Mouse (Mus musculus): Measurements from ENCODE around the gene Spindoc.

Gene Spindoc

GRCm38 (mm10) chr19:7334049-7334448, 48.7 kb downstream of the Spindoc start:
- no peak for DNase-seq

DNA sequence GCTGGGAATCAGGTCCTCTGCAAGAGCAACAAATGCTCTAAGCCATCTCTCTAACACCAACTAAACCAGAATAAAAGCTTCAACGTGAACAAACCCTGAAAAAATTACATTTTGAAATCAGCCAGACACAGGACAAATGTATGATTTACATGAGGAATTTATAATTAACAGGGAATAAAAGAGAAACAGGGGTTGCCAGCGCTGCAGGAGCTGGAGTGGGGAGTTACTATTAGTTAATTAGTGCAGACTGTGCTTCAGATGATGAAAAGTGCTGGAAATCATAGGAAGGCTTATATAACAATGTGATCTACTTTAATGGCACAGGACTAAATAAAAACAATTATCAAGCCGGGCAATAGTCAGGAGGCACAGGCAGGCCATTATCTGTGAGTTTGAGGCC, 61.4 kb downstream of the Spindoc start:
- no peak for DNase-seq

DNA sequence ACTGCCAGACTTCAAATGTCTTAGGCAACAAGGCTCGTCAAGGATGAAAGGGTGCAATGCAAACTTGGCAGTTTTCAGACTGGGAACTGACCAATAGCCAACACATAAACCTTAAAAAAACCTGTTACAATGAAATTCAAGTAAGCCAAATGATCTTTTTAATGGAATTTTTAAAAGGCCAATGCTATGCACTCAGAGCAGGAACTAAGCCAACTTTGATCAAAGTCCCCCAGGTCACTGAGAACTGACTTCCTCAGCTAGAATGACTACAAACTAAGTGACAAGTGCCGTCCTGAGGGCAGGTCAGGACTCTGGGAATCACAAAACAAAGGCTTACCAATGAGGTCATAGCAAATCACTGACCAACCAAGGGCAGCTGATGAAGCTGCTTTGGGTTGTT, 62.6 kb downstream of the Spindoc start:
- DNase-seq = no peak

DNA sequence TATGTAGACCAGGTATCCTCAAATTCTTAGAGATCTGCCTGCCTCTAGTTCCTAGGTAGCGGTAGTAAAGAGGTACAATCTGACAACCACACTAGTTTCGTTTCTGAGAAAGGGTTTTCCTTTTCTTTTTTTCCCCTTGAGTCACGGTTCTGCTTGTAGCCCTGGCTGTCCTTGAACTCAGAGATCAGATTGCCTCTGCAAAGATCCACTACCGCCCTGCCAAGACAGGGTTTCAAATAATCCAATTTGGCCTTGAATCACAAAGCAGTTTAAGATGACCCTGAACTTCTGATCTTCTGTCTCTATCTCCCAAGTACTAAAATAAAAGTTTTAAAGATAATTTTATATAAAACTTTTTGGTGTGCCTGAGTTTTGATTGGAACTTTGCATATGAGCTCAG, 65.1 kb downstream of the Spindoc start:
- DNase-seq = no peak

DNA sequence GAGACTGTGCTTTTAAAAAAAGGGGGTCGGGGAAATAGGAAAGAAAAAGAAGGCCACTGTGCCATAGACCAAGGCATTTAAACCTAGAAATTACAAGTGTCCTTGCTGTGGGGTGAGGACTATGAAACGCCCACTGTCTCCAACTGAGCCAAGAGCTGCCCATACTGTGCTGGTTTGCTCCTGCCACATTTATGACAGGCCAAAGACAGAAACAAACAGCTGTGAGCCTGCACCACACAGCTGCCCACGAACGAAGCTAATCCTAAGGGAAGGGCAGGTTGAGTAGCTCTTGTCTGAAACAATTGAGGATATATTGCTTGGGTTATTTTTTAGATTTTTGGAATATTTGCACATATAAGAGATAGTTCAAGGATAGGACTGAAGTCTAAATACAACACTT, 66.0 kb downstream of the Spindoc start:
- no peak for DNase-seq

DNA sequence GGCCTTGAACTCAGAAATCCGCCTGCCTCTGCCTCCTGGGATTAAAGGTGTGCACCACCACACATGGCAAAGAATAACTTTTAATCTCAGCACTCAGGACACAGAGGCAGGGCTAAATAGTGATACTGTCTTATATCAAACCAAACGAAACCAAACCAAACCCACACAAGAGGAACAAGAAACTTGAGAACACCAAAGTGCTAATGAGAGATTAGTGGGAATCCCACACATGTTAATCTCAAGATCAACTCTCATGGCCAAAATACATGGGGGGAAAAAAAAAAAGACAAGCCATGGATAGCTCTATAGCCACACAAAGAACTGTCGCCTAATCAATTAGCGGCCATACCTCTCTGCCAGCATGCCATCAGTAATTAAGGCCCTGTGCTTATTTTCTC, 67.2 kb downstream of the Spindoc start:
- no peak for DNase-seq

DNA sequence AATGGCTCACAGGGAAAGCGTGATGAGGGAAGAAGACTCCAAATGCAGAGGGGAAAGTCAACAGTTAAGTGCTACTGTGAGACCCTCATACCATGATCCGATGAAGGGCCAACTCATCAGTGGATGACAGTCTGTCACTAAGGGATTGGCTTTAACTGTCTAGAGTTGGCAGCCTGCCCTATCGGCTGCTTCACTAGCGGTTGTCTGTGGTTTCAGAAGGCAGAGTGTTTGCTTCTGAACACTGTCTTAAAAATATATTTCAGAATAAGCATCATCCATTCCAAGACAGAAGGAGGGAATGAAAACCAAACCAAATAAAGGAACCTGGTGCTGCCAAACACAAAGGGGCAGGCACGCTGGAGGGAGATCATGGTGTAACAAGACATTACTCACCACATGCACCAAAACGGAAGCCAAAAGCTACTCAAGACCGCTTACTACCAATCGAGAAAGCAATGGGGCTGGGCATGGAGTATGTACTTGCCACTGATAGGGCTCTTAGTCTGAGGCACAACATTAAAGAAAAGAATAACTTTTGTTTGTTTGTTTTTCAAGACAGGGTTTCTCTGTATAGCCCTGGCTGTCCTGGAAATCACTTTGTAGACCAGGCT, 67.7 kb downstream of the Spindoc start:
- DNase-seq = peak; percentile 86 to 88

DNA sequence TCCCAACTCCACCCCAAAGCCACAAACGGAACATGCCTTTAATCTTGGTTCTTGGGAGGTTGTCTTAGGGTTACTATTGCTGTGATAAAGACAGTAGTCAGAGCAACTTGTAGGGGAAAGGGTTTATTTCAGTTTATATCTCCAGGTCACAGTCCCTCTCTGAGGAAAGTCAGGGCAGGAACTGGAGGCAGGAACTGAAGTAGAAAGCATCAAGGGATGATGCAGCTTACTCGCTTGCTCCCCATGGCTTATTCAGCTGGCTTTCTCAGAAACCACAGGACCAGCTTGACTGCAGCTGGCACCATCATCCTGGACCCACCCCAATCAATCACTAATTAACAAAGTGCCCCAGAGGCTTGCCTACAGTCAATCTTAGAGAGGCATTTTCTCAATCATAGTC, 69.1 kb downstream of the Spindoc start:
- no peak for DNase-seq

- peak; percentile 84 to 87 for DNase-seq
Observed at GRCm38 (mm10) chr19:7311306-7311705, 71.5 kb downstream of the Spindoc start.

DNA sequence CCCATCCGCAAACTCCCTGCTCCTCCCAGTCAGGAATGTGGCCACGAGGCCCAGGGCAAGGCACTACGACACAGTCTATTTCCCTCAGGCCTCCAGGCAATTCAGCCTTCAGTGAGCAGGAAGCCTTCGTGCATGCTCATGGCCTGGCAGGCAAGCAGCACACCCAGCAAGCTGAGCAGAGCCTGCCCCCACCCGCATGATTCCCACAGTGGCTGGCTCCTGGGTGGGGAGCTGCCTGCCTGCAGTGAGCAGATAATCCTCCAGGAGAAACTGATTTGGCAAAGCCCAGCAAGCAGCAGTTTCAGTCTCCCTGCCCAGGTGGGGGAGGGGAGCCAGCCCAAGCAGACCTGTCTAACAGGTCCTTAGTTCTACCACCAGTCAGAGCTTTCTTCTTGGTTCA, 72.1 kb downstream of the Spindoc start:
- peak; percentile 78 to 82 for DNase-seq

DNA sequence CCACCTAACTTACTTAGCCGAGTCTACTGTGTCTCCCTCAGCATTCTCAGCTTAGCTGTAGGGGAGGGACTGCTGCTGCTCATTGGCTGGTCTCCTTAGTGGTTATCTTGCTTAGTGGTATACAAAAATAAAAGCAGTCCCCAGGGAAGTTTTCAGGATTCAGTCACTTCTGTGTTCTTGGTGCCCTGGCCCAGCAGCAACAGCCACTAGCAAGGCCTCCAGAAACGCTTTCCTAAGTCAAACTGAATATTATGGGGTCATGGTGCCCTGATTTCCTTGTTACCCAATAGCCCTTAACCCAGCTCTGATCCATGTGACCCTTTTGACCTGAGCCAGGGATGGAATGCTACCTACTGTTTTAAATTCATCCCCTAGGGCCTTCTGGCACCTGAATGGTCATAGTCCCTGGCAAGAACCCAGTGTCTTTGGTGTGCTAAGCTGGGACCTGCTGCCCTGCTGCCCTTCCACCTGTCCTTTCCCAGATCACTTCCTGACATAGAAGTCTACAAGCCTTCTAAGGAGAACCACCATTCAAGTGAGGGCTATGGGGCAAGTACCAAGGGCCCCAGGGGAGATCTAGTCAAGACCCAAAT, 73.0 kb downstream of the Spindoc start:
- DNase-seq = peak; percentile 50 to 57

DNA sequence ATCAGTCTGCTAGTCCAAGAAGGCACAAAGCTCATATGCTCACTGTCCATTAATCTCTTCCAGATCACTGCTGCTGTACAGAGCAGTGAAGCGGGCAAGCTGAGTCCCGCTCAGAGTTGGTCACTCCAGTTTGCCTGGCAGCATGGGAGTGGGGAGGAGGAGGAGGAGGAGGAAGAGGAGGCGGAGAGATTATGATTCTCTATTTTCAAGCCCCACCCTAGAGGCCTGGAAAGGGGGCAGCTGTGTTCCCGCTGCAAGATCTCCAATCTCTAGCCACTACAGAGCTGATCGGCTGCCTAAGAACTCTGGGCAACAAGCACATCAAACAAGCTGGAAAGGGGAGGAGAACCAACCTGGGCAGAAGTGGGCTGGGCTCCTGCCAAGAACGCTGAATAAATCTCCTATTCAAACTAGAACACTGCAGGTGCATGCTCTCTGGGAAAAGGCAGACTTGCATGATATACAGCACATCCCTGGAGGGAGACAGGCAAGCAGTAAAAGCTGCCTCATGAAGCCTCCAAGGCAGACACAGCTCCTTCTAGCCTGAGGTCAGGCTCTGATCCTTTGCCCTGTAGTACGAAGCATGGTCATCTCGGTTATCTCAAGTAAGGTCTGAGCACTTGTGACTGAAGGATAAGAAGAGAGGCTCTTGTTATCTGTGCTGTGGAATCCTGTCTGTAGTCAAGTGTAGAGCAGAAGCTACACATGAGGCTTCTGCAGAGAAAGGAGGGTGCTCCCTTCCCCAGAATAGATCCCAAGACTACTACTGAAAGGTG, 74.6 kb downstream of the Spindoc start:
- peak; percentile 44 to 47 for DNase-seq

DNA sequence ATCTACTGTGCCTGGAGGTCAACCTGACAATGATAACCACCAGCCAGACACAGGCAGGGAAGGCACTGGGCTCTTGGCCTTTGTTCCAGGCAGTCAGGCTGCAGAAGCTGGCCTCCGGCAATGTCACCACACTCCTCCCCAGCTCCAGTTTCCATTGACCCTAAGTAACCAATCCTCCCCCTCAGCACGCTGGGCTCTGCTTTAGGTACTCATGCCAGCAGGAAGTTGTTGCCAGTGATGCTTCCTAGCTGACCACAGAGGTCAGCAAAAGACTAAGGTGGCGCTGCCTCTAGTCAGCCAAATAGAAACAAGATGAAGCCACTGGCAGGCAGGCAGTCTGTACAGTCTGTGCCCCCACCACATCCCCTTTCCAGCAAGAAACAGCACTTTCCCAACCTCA, 75.8 kb downstream of the Spindoc start:
- DNase-seq = peak in 1 of 2 experiments; percentile 19

- no peak for DNase-seq
Observed at GRCm38 (mm10) chr19:7305380-7306310, 77.1 kb downstream of the Spindoc start.

DNA sequence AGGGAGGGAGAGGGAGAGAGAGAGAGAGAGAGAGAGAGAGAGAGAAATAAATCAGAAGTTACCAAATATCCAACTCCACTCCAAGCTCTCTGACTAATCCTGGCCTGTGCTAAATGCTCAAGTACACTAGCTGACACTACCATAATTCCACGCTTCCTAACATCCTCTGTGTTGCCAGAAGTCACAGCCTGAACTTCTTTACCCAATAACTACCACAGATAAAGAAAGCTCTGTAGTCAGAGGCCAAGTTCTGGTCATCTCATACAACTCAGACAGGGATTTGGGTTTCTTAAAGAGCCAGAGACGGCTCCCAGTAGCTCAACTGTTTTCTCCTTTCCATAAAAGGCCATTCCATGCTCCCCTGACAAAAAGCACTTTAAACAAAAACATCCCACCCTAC, 78.0 kb downstream of the Spindoc start:
- no peak for DNase-seq

All from cerebellum, postnatal 10 days (tissue).